Mouse (Mus musculus) urinary bladder, postnatal 0 days (tissue): ENCODE results near the gene Plcxd1. TPM values are rescaled to one million over a fixed set of nuclear protein-coding genes. Genes with fewer than 3 reads are reported as not detected.

Experiments
- polyA plus RNA-seq: library from polyadenylated mRNA; unstranded; fragments of >200 nt; fragmentation: Nextera tagmentation; extraction: Ambion mirVana; gene quantifications from 2 replicates; pipeline ENCODE4 v1.2.1, GENCODE M21; 2015

Plcxd1 gene
- 0.47 and 0.60 TPM in 2 replicates for polyA plus RNA-seq

GRCm38 (mm10) chr5:110099656-110100580 lies at the start of gene Plcxd1:
Gene Plcxd1 (plus strand): TSS chr5:110099969.

DNA sequence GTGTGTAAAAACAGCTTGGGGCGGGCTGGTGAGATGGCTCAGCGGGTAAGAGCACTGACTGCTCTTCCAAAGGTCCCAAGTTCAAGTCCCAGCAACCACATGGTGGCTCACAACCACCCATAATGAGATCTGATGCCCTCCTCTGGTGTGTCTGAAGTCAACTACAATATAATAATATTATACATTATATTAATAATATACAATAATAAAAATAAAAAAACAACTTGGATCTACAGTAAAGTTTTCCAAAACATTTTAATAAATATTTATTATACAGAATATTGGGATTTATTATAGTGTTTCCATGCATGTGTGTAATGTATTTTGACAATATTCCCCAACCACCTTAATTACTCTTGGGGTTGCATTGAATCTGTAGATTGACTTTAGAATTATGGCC lies 27.4 kb upstream of the Plcxd1 start, which contains the start of gene Gm17655:
Gene Gm17655, minus strand, starts transcription at position 101 of the 400 bp plus-strand sequence.

GRCm38 (mm10) chr5:110094030-110094846 lies 5.5 kb upstream of the Plcxd1 start, which contains the start of gene Gm35315:
Gene Gm35315 (minus strand): TSS chr5:110094420.

DNA sequence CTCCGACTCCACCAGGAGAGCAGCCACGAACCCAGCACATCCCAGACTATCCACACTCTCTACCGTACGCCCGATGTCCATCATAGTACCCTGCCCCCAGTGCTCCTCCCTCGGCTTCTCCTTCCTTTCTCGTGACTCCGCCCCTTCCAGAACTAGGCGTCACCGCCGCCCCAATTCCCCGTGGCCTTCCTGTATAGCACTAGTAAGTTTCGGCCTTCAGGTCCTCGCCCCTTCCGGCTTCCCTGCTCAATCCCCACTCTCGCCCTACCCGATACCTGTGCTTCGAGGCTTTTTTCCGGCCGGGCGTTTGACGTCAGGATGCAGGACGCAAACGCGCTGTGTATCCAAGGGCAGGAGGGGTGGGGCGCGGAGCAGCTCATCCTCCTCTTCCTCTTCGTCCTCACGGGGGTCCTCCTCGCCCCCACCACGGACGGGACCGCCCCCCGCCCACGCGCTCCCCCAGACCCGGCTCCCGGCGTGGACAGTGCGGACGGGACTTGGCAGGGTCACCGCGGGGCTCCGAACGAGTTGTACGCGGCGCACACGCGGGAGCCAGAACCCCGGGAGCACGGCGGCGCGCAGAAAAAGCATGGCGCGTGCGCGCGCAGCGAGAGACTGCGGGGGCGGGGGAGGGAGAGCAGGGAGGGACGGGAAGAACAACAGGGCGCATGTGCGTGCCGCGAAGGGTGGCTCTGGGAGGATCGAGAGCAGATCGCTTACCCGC lies 8.0 kb downstream of the Plcxd1 start, which contains the start of gene Gtpbp6:
Gene Gtpbp6, minus strand, starts transcription at position 617 of the 724 bp plus-strand sequence.

DNA sequence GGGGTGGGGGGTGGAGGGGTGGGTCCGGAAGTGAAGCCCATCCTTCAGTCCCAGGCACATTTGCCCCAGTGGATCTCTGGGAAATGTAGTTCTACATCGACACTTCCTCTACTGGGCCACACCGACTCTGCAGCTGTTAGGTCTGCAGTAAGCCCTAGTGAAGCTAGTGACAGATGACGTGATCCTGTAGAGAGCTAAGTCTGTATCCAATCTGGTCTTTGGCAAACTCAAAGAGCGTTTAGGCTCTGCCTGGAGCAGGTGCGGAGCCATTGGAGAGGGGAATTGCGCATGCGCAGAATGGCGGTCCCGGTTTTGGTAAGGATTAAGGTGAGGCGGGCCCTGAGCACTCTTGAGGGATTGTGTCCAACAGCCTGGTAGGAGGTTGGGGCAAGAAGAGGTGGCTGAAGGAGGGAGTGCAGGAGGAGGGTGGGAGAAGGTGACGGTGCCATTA lies 10.2 kb downstream of the Plcxd1 start, which contains the start of gene Zfp605:
Gene Zfp605, plus strand, starts transcription at position 102 of the 451 bp plus-strand sequence.

GRCm38 (mm10) chr5:110135293-110136086 lies 35.7 kb downstream of the Plcxd1 start, which contains the start of gene Chfr:
Gene Chfr (plus strand): TSS chr5:110135842.

Other genes starting within 250 kb of the Plcxd1 start
- gene Gm15446, start 176.6 kb upstream of the Plcxd1 start, polyA plus RNA-seq: 0.74 and 0.76 TPM in 2 replicates
- 18.0 and 21.6 TPM in 2 replicates for gene Zfp932, start 103.4 kb upstream of the Plcxd1 start, polyA plus RNA-seq
- gene Gm17655, start 27.5 kb upstream of the Plcxd1 start, polyA plus RNA-seq: 1.7 and 2.1 TPM in 2 replicates
- gene Gm35315, start 5.5 kb upstream of the Plcxd1 start, polyA plus RNA-seq: 0.37 and 0.43 TPM in 2 replicates
- 18.6 and 20.5 TPM in 2 replicates for gene Gtpbp6, start 8.2 kb downstream of the Plcxd1 start, polyA plus RNA-seq
- gene Zfp605, start 10.1 kb downstream of the Plcxd1 start, polyA plus RNA-seq: 2.1 and 2.5 TPM in 2 replicates
- 22.5 and 24.8 TPM in 2 replicates for gene Chfr, start 35.9 kb downstream of the Plcxd1 start, polyA plus RNA-seq
- gene Golga3, start 76.7 kb downstream of the Plcxd1 start, polyA plus RNA-seq: 13.4 and 16.5 TPM in 2 replicates
- gene Ankle2, start 131.0 kb downstream of the Plcxd1 start, polyA plus RNA-seq: 15.9 and 16.1 TPM in 2 replicates
- 30.4 and 30.5 TPM in 2 replicates for gene Pgam5, start 169.9 kb downstream of the Plcxd1 start, polyA plus RNA-seq
- 5.1 and 6.1 TPM in 2 replicates for gene Pxmp2, start 186.2 kb downstream of the Plcxd1 start, polyA plus RNA-seq
- 3.8 and 6.3 TPM in 2 replicates for gene Pole, start 186.3 kb downstream of the Plcxd1 start, polyA plus RNA-seq
- gene P2rx2, start 243.2 kb downstream of the Plcxd1 start, polyA plus RNA-seq: 0.26 and 0.74 TPM in 2 replicates
- gene Lrcol1, start 244.8 kb downstream of the Plcxd1 start, polyA plus RNA-seq: not detected in 2 replicates